Mouse (Mus musculus) v-Abl transformed pro-B cells (cell line): ENCODE results near the gene Nosip.

Experiments
- in situ Hi-C, 2 experiments: fragments of 400-800 bp; cut with MboI; formaldehyde crosslinking; loops; one replicate each; pipeline ENCODE4 v1.15.1; 2025; ENCODE audit not compliant: unreplicated experiment in 2 of 2

Nosip gene

GRCm38 (mm10) chr7:45125144-45125600, 62.9 kb downstream of the Nosip start:
- in situ Hi-C loops, result loop anchor here in 1 of 2 experiments (5.0 to 10.0 kb wide), 4 partner anchors 43 to 590 kb away; partner anchors contain the start of genes Prmt1, Rpl18 and Sphk2

DNA sequence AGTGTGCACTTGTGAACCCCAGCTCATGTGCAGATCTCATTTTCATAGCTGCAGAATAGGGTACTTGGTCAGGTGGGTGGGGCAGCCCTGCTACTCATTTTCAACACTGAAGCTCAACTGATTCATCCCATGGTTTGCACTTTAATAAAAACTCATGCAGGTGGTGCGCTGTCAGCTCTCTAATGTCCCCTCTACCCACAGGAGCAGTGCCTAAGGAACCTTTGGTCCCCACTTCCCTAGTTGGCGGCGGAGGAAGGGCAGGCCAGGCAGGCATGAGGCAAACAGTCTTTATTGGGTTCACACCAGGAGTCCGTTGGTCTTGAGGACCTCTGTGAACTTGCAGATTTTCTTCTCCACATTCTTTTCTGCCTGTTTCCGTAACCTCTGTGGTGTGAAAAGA, 63.4 kb downstream of the Nosip start:
- in situ Hi-C loops, result loop anchor here in 1 of 2 experiments (5.0 to 10.0 kb wide), 4 partner anchors 43 to 589 kb away; partner anchors contain the start of genes Prmt1, Rpl18 and Sphk2

GRCm38 (mm10) chr7:45126147-45126843, 64.1 kb downstream of the Nosip start:
- in situ Hi-C loops, result loop anchor here in 1 of 2 experiments (5.0 to 10.0 kb wide), 4 partner anchors 44 to 589 kb away; partner anchors contain the start of genes Prmt1, Rpl18 and Sphk2

DNA sequence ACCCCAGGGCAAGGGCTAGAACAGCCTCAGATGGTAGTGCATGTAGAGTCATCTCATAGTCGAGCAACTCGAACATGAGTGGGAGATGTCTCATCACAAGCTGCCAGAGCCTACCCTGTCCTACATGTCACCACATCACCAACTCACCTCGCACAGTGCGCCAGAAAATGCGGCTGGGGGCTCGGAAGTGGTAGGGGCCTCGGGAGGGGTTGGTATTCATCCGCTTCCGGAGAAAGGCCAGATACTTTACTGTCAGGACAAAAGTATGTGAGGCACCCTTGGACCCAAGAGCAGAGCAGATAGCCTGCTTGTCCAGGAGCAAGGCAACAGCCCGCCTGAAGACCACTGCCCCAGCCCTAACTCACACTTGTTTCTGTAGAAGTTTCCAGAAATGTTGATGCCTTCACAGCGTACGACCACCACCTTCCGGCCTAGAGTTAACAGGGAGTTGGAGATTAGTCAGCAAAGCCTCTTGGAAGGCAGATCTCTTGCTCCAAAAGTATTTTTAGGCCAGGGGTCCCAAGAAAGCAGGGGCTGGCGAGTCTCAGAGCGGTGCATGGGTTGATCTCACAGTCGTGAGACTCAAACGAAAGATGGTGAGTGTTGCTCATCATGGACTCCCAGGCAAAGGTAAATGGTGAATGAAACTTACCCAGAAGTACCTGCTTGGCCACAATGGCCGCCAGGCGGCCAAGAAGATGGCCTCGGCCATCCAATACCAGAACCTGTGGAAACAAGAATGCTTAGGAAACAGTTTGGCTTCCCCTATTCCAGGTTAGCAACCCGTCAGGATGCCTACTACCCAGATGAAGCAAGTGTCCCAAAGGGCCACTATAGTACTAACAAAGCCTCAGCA, 64.8 kb downstream of the Nosip start:
- in situ Hi-C loops, result loop anchor here in 1 of 2 experiments (5.0 to 10.0 kb wide), 4 partner anchors 45 to 588 kb away; partner anchors contain the start of genes Prmt1, Rpl18 and Sphk2
